Mouse (Mus musculus): Measurements from ENCODE around the gene Pde4b.
"Not testable (repeated sequence)": the region's sequence is repeated elsewhere in the genome, so short reads cannot be mapped to it uniquely, and the experiment has no call there.

The Pde4b gene

DNA sequence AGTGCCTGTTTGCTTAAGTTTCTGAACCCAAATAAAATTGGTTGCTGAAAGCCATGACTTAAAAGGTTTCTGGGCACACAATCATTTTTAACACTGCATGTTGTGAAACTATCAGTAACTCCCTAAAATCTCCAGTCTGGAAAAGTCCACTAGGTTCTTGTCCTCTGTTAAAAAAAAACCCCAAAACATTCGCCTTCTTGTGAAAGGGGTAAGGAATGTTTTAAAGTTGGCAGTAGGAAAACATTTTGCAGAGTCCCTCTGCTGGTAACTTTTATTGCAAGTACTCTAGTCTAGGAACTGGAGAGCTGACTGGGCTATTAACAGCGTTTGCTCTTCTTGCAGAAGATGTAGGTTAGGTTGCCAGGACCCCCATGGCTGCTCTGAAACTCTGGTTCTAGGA is 400.7 kb downstream of the Pde4b start:
- Histone ChIP-seq H3K9me3 (ENCODE audit: low read length) (no peaks in the 10 kb centered on the region), H3K4me3 (replicated peaks; ENCODE audit: low read length) (no peak overlapping the region), H3K4me1 (replicated peaks; ENCODE audit: low read depth, low read length) (no peaks in the 10 kb centered on the region), H3K27me3 (ENCODE audit: insufficient read depth, low read length) (no peaks in the 10 kb centered on the region), H3K36me3 (ENCODE audit: insufficient read depth, low read length) (no peaks in the 10 kb centered on the region)
- no peak for TF ChIP-seq NANOG (IDR thresholded peaks at IDR 0.05; ENCODE audit: borderline replicate concordance, low read length)
- TF ChIP-seq CTCF (conservative IDR thresholded peaks at IDR 0.05; ENCODE audit: low read length), result no peak
- no peak for TF ChIP-seq POU5F1 (IDR thresholded peaks at IDR 0.05; ENCODE audit: borderline replicate concordance, low read length)

DNA sequence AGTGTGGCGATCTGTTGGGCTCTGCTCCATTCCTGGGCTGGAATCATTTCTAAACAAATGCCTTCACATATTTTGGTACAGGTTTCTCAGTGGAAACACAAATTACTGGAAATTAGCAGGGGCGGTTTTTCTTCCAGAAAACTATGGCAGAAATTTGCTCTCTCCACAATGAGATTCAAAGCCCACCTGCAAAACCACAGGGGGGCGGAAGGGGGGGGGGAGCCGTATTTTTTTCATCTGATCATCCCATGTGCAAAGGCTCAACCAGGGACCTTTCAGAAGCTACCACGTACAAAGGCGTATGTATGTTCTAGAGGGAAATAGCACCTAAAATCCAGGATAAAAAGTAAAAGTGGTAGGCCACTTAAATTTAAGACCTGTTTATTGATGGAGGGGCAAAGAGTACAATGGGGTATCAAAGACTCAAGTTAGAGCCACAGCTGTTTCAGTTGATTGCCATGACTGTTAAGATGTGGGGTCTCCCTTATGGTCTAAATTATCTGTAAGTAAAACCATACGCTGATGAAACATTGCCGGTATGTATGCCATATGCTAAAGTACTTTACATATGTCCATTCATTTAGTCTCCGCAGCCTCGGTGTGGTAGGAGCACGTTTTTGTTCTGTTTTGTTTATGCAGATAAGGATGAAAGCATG is 404.3 kb downstream of the Pde4b start:
- H3K27me3 ChIP-seq (ENCODE audit: insufficient read depth, low read length), result no peaks in the 10 kb centered on the region
- peaks cover 16% of the 10 kb centered on the region for H3K9me3 ChIP-seq (ENCODE audit: low read length)
- no peak for TF ChIP-seq NANOG (IDR thresholded peaks at IDR 0.05; ENCODE audit: borderline replicate concordance, low read length)
- no peak for TF ChIP-seq CTCF (conservative IDR thresholded peaks at IDR 0.05; ENCODE audit: low read length)
- TF ChIP-seq POU5F1 (IDR thresholded peaks at IDR 0.05; ENCODE audit: borderline replicate concordance, low read length), result no peak

DNA sequence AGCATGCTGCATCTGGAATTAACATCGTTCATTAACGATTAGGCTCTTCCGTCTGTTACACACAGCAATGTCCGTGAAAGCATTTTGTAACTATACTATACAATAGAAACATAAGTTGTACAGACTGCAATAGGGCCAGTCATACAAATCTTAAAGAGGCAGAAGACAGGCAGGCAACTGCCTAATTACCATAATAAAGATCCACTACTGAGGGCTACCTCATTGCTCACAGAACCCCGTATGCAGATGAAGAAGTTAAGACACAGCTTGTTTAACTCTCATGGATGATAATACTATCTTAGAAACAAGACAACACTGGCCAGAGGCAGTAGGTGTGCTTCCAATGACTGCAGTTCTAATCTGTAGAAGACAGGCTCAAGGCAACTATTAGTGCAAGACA is 405.6 kb downstream of the Pde4b start:
- Histone ChIP-seq H3K4me3 (replicated peaks; ENCODE audit: low read length) (no peak overlapping the region), H3K4me1 (replicated peaks; ENCODE audit: low read depth, low read length) (no peaks in the 10 kb centered on the region), H3K9me3 (ENCODE audit: low read length) (peaks cover 16% of the 10 kb centered on the region), H3K27me3 (ENCODE audit: insufficient read depth, low read length) (no peaks in the 10 kb centered on the region), H3K36me3 (ENCODE audit: insufficient read depth, low read length) (no peaks in the 10 kb centered on the region)
- TF ChIP-seq NANOG (IDR thresholded peaks at IDR 0.05; ENCODE audit: borderline replicate concordance, low read length) (no peak), CTCF (conservative IDR thresholded peaks at IDR 0.05; ENCODE audit: low read length) (no peak), POU5F1 (IDR thresholded peaks at IDR 0.05; ENCODE audit: borderline replicate concordance, low read length) (no peak)

More for the DNA sequence above, 404.3 kb downstream of the Pde4b start:
- Histone ChIP-seq H3K4me1 (replicated peaks; ENCODE audit: low read depth, low read length) (no peaks in the 10 kb centered on the region), H3K36me3 (ENCODE audit: insufficient read depth, low read length) (no peaks in the 10 kb centered on the region), H3K4me3 (replicated peaks; ENCODE audit: low read length) (no peak overlapping the region)

DNA sequence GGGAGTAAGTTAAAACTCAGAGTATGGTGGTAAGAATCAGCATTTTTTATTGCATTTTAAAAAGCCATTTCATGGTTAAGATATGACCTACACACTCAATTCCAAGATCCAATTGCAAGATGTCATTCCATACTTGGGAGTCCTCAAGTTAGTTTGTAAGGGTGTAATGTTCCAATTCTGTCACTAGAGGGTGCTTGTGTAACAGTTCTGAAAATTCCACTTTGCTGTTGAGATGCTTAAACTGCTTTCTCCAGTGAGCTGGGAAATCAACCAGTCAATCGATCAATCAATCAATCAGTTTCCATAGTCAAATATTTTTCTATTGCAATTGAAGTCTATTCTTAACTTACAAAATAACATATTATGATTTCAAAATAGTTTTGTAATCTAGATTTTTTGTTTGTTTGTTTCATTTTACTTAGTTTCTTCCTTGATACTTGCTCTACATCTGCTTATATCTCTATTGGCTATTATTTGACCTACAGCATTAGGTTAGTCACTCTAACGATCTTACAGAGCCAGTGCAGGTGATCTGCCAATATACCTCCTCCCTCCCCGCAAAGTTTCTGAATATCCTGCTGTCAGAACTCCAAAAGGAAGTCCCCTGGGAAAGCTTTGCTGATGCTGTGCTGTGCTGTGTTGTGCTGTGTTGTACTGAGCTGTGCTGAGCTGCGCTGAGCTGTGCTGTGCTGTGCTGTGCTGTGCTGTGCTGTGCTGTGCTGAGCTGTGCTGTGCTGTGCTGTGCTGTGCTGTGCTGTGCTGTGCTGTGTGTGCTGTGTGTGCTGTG is 406.2 kb downstream of the Pde4b start:
- peaks cover 16% of the 10 kb centered on the region for H3K9me3 ChIP-seq (ENCODE audit: low read length)
- no peak overlapping the region for H3K4me3 ChIP-seq (replicated peaks; ENCODE audit: low read length)
- no peaks in the 10 kb centered on the region for H3K4me1 ChIP-seq (replicated peaks; ENCODE audit: low read depth, low read length)
- no peaks in the 10 kb centered on the region for H3K36me3 ChIP-seq (ENCODE audit: insufficient read depth, low read length)
- TF ChIP-seq CTCF (conservative IDR thresholded peaks at IDR 0.05; ENCODE audit: low read length), result peak; percentile 57
- TF ChIP-seq NANOG (IDR thresholded peaks at IDR 0.05; ENCODE audit: borderline replicate concordance, low read length), result no peak
- TF ChIP-seq POU5F1 (IDR thresholded peaks at IDR 0.05; ENCODE audit: borderline replicate concordance, low read length), result no peak
- H3K27me3 ChIP-seq (ENCODE audit: insufficient read depth, low read length), result no peaks in the 10 kb centered on the region

DNA sequence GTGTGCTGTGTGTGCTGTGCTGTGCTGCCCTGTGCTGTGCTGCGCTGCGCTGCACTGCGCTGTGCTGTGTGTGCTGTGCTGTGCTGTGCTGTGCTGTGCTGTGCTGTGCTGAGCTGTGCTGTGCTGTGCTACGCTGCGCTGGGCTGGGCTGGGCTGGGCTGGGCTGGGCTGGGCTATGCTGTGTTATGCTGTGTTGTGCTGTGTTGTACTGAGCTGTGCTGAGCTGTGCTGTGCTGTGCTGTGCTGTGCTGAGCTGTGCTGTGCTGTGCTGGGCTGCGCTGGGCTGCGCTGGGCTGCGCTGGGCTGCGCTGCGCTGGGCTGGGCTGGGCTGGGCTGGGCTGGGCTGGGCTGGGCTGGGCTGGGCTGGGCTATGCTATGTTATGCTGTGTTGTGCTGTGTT is 406.9 kb downstream of the Pde4b start:
- not testable (repeated sequence) for H3K27me3 ChIP-seq (ENCODE audit: insufficient read depth, low read length); H3K36me3 ChIP-seq (ENCODE audit: insufficient read depth, low read length); H3K4me1 ChIP-seq (replicated peaks; ENCODE audit: low read depth, low read length); H3K4me3 ChIP-seq (replicated peaks; ENCODE audit: low read length)
- H3K9me3 ChIP-seq (ENCODE audit: low read length), result peaks cover 16% of the 10 kb centered on the region

DNA sequence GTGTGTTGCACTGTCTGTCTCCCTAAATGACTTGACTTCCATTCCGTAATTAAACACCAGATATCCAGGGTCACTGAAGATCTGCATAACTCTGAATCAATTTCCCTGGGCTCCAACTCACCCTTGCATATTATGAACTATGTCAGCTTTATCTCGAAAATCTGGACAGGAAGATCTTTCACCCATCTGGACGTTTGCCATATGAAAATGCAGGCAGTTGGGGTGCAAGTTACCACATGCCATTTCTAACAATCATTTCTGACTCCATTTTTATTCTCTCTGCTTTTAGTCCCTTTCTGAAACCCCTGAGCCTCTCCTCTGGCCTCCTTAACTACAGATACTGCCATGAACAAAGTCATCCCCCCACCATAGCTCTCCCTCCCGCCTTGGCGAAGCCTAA is 407.7 kb downstream of the Pde4b start:
- Histone ChIP-seq H3K4me3 (replicated peaks; ENCODE audit: low read length) (no peak overlapping the region), H3K27me3 (ENCODE audit: insufficient read depth, low read length) (no peaks in the 10 kb centered on the region), H3K4me1 (replicated peaks; ENCODE audit: low read depth, low read length) (no peaks in the 10 kb centered on the region), H3K36me3 (ENCODE audit: insufficient read depth, low read length) (no peaks in the 10 kb centered on the region), H3K9me3 (ENCODE audit: low read length) (peaks cover 16% of the 10 kb centered on the region)
- no peak for TF ChIP-seq NANOG (IDR thresholded peaks at IDR 0.05; ENCODE audit: borderline replicate concordance, low read length)
- TF ChIP-seq POU5F1 (IDR thresholded peaks at IDR 0.05; ENCODE audit: borderline replicate concordance, low read length), result no peak
- no peak for TF ChIP-seq CTCF (conservative IDR thresholded peaks at IDR 0.05; ENCODE audit: low read length)

DNA sequence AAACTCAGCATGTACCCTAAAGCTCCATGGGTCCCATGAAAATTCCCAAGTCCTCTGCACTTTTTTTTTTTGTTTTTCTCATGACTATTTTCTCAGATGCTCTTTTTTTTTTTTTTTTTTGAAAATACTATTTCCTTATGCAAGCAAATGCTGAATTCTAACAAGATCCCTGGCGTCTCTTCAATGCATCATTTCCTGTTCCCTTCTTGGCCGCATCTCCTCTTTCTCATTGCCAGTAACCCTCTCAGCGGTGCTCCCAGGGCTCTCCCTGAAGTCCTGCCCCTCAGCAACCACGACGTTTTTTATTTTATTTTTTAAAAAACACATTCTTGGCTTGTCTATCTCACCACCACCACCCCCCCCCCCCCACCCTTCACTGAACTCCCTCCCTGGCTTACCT is 408.1 kb downstream of the Pde4b start:
- H3K36me3 ChIP-seq (ENCODE audit: insufficient read depth, low read length), result no peaks in the 10 kb centered on the region
- H3K4me1 ChIP-seq (replicated peaks; ENCODE audit: low read depth, low read length), result no peaks in the 10 kb centered on the region
- H3K9me3 ChIP-seq (ENCODE audit: low read length), result peaks cover 16% of the 10 kb centered on the region
- TF ChIP-seq NANOG (IDR thresholded peaks at IDR 0.05; ENCODE audit: borderline replicate concordance, low read length) (no peak), CTCF (conservative IDR thresholded peaks at IDR 0.05; ENCODE audit: low read length) (no peak), POU5F1 (IDR thresholded peaks at IDR 0.05; ENCODE audit: borderline replicate concordance, low read length) (no peak)
- no peaks in the 10 kb centered on the region for H3K27me3 ChIP-seq (ENCODE audit: insufficient read depth, low read length)
- H3K4me3 ChIP-seq (replicated peaks; ENCODE audit: low read length), result no peak overlapping the region

DNA sequence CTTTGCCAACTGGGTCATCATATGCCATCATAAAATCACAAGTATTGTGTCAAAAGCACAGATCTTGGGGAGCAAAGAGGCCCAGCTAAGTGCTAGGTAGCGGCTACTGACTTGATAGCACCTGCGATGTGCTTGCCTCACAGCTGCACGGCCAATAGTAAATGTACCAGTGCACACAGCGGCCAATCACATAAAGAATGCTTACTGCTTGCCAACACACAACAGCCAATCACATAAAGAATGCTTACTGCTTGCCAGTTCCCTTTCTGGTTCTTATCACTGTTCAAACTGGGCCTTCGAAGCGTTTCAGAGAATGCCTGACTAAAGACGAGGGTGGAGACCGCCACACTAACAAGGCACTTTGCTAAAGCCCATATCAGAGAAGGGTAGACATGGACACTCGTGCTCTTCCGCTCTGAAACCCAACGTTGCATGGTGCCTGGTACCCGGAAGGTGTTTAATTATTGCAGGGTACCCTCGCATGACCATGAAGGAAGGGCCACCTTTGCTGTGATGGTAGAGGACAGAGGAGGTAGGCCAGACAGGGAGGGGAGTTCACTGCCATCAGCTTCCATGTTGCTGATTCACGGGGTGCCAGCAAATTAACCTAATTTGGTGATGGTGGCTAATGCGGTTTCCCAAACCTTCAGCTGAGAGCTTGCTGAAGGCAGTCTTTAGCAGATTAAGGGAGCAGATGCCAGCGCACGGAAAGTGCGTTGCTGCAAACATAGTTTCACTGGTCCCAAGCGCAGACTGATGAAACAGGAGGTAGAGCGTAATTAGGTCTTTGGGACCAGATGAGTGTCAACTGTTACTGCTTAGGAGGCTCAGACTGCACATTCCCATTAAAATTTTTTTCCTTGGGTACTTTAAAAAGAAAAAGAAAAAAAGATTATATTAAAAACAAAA is 409.2 kb downstream of the Pde4b start:
- no peaks in the 10 kb centered on the region for H3K4me1 ChIP-seq (replicated peaks; ENCODE audit: low read depth, low read length)
- TF ChIP-seq POU5F1 (IDR thresholded peaks at IDR 0.05; ENCODE audit: borderline replicate concordance, low read length) (no peak), CTCF (conservative IDR thresholded peaks at IDR 0.05; ENCODE audit: low read length) (no peak), NANOG (IDR thresholded peaks at IDR 0.05; ENCODE audit: borderline replicate concordance, low read length) (no peak)
- H3K9me3 ChIP-seq (ENCODE audit: low read length), result peaks cover 16% of the 10 kb centered on the region
- no peak overlapping the region for H3K4me3 ChIP-seq (replicated peaks; ENCODE audit: low read length)
- H3K27me3 ChIP-seq (ENCODE audit: insufficient read depth, low read length), result no peaks in the 10 kb centered on the region
- H3K36me3 ChIP-seq (ENCODE audit: insufficient read depth, low read length), result no peaks in the 10 kb centered on the region
